Mouse (Mus musculus): Measurements from ENCODE around the gene Prkcb.

Prkcb gene

DNA sequence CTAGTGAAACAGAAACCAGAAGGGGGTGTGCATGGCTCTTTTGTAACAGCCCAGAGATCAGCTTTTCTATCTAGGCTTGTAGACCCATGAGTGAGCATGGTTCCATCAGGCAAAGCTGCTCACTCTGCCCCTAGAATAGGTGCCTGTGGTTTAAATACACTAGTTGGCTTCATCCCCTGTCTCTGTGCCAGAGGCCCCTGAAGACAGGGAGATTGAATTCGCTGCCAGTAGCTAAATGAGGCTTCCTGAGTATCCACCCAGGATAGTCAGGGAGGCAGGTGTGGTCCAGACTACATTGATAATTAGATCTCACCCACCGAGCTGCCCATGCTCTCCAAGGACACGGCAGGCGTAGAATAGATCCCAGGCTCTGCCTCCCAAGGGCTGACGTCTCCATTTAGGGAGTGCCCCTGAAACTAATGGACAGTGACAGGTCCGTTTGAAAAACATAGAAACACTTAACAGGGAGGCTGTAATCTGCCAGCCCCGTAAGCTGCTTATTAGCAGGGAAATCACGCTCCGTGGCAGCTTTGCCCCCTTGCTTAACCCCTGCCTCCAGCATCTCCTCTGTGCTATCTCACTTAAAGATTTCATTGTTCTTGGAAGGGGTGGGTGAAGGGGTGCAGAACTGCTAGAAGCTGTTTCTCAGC lies 333.7 kb downstream of the Prkcb start:
- DNase-seq: no peak

DNA sequence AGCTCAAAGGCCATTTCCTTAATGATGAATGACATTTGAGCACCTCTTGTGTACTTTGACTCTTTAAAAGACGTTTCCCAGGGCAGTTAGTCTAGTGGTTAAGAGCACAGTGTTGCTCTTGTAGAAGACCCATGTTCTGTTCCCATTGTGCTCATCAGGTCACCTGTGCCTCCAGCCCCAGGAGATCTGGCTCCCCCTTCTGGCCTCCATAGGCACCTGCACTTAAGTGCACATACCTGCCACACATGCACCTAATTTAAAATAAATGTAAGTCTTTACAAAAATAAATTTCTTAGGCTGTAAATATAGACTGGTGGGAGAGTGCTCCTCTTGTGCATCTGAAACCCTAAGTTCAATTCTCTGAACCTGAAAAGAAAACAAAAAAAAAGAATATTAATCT lies 335.2 kb downstream of the Prkcb start:
- no peak for DNase-seq

DNA sequence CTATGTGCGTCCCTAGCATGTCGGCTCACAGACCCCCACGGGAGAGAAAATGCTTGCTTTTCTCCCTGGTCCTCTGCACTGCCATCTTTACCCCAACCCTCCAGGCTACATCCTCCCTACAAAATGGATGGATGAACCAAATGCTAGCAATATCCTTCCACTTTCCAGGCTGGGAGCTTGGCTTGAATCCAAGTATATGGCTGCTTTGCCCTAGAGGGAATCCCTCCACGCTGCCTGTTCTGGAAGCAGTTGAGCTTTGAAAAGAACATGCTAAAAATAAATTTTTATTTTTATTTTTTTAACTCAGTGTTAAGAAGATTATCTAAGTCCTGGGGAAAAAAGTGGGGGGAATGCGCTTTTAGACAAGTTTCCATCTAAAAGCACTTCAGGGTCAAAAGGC lies 339.5 kb downstream of the Prkcb start:
- DNase-seq: peak; percentile 21

GRCm38 (mm10) chr7:122630386-122630785 lies 341.8 kb downstream of the Prkcb start:
- no peak for DNase-seq

DNA sequence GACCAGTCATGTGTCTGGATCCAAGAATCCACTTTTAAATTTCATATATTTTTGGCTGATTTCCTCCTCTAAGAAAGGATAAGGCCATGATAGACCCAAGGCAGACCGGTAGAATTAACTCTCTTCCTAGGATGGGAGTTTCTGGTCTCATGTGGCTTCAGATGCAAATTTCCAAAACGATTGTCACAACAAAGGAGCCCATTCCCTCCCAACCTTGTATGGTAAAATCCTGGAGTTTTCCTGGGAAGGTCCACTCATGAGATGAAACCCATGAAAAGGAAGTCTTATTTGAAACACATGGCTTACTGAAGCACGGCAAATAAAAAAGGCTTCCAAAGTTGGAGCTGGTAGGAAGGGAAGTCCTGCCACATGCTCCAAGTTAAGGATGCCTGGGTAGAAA lies 342.6 kb downstream of the Prkcb start:
- no peak for DNase-seq

DNA sequence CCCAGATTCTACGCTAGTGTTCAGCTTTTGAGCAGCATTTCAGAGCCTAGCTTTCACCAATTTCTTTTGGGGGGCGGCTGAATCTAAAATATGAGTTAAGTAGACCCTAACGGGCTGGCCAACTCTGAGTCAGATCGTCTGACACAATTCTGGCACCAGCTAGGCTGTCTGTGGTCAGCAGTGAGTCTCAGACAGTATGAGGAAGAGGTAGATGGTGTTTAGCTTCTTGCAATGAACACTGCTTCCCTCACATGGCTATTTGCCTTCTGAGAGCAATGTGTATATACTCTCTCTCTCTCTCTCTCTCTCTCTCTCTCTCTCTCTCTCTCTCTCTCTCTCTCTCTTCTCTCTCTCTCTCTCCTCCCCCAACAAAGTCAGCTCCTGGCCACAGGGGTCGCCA lies 344.4 kb downstream of the Prkcb start:
- DNase-seq: no peak

DNA sequence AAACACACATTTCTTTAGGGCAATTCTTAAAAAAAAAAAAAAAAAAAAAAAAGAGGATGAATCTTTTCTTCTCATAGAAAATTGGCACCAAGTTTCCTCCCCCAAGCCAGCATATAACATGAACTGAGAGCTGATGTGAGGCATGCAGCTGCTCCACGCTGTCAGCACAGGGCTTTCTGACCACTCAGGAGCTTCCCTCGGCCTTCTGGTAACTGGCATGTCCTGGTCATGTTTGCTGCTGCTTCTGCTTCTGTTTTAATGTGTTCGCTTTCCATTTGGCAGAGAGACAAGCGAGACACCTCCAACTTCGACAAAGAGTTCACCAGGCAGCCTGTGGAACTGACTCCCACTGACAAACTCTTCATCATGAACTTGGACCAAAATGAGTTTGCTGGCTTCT lies 344.9 kb downstream of the Prkcb start:
- no peak for DNase-seq

DNA sequence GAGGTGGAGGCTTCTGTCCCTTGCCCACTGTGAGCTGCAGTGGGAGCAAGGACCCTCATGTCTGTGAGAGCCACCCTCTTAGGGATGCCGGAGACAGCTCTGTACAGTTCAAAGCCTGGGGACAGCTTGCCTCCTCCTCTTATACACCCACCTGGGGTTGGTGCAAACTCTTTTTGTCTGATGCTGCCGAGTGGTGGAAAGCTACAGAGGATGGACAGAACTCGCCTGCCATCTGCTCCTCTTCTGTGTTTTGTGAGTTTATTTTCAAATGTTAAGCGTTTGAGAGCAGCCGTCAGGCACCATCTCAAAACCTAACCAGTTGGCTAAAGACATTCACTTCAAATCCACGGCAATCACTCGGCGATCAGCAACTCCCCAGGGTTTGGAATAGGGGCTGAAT lies 355.1 kb downstream of the Prkcb start:
- DNase-seq: no peak

DNA sequence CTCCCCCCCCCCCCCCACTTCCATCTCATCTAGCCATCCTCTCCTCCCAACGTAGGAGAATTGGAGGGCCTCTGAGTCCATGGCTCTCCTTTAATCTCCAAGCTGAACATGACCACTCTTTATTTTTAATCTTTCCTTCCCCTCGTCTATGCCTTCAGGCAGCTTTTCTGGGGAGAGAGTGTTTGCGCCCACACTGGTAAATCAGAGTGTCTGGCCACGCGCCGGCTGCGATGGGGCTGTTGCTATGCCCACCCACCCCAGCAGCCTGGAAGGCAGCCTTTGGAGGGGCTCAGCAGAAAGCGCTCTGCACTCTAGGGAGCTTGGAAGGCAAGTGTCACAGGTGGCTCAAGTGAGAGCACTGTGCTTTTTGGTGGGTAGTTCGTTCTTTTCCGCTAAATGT lies 360.8 kb downstream of the Prkcb start:
- peak; percentile 69 for DNase-seq

GRCm38 (mm10) chr7:122652523-122652922 lies 364.0 kb downstream of the Prkcb start:
- DNase-seq: no peak

DNA sequence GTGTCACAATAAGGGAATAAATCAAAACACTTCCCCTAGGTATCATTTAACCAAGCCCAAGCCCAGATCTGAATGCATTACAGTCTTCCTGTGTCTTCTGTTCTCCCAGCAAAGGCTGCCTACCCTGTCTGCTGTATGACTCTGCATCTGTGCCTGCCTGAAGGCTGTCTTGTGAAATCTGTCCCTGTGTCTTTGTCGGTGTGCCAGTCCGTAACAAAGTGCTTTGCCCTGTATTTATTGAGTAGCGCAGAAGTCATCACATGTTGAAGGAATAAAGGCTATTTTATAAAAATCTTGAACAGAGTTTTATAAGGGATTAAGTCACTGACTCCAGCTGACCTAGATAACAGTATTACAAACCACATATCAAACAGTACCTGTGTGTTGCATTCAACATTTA lies 368.1 kb downstream of the Prkcb start:
- no peak for DNase-seq

DNA sequence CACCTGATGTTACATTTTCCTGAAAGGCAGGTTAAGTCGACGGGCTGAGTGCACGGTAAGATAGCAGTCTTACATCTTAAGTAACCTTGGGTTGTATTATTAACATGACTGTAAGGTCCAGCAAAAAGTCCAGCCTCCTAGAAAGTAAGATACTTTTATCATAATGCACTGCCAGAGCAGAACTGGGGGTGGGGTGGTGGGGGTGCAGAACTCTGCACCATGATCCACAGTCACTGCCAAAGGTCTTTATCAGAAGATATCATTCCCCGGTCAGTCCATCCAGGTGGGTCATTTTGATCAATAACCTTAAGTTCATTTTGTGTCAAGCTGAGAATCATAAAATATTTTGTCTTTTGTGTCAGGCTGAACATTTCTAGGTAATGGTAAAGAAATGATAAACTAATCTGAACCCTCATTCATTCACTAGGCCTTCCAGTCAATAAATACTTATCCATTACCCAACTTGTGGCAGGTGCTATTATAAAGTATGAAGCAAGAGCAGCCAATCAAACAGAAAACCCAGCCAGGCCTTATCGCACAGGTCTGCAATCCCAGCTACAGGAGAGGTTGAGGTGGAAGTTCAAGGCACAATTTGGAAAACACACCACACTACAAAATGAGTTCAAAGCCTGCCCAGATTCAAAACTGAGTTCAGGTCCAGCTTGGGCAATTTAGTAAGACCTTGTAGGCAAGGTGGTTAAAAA lies 369.0 kb downstream of the Prkcb start:
- no peak for DNase-seq

GRCm38 (mm10) chr7:122665311-122666049 lies 376.9 kb downstream of the Prkcb start:
- DNase-seq: no peak

DNA sequence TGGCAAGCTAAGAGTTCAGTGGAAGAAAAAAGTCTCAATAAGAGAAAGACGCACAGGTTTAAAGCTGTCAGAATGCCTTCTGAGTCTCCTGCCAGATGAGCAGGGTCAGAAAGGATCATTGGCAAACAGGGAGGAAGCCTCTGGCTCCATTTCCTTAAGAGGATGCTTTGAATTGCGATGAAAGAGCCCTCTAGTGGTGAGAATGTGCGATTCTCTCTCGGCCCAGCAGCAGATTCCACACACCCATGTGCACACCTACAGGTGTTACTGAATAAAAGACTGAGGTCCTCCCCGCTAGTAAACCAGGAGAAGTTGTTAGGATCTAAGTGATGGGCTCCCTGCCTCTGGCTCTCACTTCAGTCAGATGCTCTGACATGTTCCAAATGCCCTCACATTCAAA lies 379.4 kb downstream of the Prkcb start:
- DNase-seq: peak; percentile 16

GRCm38 (mm10) chr7:122670442-122670872 lies 381.9 kb downstream of the Prkcb start, which contains the start of gene Cacng3:
Cacng3 (plus strand) TSS chr7:122670492.
- no peak for DNase-seq

DNA sequence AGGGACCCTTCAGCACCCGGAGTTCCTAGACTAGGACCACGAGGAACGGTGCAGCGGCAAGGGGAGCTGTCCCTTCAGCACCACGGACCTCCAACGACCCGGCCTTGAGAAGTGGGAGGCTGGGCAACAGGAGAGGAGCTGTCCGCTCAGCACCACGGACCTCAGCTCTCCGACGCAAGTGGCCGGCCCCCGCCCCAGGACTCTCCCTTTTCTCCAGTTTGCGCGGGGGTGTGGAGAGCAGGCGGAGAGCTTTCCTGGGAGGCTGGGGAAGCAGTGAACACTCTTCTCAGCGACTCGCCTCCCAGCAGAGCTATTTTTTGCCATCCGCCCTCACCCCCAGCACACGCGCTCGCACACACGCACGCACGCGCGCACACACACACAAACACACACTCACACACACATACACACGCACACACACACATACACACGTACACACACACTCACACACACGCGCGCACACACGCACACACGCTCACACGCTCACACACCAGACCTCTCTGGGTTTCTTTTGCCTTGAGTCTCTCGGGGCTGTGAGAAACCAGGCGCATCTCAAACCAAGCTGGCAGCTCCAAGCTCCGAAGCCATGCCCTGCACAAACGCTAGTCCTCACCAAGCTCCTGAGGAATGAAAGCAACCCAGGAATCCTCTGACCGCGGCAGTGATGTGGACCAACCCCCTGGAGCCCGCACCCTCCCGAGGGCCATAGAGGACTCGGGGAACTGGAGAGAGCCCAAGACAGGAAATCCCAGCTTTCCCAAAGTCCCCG lies 382.5 kb downstream of the Prkcb start:
- DNase-seq: peak; percentile 85

- DNase-seq: peak; percentile 25
Observed at GRCm38 (mm10) chr7:122672981-122673380, 384.4 kb downstream of the Prkcb start.

- no peak for DNase-seq
Observed at GRCm38 (mm10) chr7:122675207-122675606, 386.7 kb downstream of the Prkcb start.
